Mouse (Mus musculus): ENCODE measurements around the gene Col13a1.

The Col13a1 gene

DNA sequence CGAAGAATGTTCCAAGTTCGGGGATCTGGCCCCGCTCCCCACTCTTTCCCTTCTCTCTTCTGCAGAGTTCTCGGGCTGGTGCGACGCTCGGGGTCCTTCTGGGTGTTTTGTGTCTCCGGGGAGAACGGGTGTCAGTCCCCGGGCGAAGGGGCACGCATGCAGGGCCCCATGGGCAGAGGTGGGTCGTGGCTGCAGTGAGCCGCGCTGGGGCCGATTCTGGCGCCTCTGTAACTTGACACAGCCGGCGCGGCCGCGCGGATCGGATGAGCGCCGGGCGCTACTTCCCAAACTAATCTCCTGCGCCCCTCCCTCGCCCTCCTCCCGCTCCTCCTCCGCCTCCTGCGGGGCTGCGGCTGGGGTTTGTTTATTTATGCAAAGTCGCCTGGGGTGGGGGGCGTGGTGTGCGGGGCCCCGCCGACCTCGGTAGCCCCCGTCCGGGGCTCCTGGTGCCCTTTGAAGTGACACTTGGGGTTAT is at the start of gene Col13a1:
Gene Col13a1, minus strand, starts transcription at position 243 of the 475 bp plus-strand sequence.
- DNase-seq (ENCODE audit: low spot score), result no peak

DNA sequence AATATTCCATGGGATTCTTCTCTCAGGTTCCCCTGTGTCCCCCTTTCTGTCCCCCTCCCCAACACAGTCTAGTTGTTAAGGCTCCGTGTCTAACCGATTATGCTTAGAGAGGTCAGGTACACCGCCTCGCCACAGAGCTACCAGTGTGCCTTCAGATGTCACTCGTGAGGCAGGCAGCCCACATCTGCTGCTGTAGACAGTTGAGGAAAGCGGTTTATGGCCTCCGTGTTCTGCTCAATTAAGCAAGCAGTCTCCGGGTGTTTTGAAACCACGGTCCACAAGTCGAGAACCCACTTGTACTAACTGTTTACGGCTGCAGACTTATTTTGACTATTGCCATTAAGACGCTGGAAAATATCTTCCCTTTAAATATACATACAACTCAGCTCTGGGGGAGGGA is 48.8 kb upstream of the Col13a1 start:
- DNase-seq (ENCODE audit: low spot score), result no peak

DNA sequence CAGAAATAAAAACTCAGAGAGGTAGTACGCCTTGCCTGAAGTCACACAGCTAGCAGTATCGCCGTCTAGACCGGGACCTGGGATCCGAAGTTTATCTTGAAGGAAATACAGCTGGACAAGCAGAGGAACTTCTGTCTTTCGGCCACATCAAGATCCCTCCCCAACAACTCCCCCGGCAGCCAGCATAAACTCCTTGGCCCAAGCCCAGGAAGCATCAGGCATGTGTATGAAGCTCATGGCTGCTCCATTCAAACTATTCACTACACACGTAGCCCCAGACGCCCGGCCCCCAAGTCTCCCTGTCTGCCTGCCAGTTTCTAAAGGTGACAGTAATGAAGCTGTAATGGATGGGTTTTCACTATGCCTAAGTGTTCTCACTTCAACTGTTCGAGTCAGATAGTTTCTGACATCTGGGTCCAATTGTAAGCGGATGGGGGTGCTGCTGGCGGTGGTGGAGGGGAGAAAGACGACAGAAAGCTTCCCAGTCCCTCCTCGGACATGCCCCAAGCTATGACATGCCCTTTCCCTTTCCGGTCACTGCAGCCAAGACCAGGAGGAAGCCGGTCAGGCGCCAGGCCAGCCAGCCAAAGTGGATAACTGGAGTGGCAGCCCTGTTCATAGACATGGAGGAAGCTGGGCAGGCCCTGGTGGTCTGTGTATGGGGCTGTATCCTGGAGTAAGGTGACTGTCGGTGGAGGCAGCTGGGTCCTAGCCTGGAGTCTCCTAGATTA is 45.1 kb upstream of the Col13a1 start:
- no peak for DNase-seq (ENCODE audit: low spot score)

DNA sequence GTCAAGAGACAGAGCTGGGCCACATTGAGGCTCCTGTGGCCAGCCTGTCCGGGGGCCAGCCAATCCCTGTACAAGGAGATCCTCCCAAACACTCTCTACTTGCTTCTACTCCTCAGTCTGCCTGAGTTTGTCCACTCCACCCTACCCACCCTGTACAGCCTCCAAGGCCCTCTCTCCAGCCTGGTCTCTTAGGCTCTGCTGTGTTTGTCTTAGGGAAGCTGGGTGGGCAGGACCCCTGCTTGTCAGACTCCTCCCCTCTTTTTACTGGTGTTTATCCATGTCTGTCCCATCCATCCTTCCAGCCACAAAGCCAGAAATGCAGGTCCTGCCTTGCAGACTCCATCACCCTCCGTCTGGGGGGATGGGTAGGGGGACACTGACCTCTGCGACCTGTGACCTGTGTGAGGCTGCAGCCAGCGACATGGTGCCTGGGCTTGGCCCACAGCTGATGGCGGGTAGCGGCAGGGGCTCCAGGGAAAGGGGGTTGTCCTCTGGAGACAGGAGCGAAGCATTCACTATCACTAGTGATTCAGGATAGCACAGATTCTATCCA is 41.2 kb upstream of the Col13a1 start:
- DNase-seq (ENCODE audit: low spot score), result no peak

DNA sequence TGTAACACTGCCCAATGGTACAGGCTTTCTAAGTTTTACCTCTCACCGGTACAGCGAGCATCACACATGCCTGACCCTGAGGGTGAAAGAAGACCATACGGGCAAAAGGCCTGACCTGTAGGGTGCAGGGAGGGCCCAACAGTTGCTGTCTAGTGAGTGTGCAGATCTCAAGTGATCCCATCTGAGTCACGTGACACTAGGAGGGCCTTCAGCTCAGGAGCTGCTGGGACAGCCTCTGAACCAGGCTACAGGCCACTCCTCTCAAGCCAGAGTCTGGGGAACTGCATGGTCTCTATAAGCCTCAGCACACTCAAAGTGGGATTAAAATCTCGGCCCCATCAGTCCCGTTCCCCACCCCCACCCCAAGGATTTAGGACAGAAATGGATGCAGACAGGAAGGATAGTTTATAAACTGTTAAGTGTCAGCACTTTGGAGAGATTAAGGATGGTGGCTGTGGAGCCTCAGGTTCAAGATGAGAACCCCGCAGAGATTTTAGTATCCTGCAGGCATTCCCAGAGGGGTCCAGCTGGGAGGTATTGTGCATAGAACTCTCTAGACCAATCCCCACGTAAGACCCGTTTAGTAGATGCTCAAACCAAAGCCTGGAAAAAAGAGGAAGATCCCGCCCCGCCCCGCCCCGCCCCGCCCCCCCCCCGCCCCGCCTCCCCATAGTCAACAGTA is 40.6 kb upstream of the Col13a1 start:
- DNase-seq (ENCODE audit: low spot score), result no peak

DNA sequence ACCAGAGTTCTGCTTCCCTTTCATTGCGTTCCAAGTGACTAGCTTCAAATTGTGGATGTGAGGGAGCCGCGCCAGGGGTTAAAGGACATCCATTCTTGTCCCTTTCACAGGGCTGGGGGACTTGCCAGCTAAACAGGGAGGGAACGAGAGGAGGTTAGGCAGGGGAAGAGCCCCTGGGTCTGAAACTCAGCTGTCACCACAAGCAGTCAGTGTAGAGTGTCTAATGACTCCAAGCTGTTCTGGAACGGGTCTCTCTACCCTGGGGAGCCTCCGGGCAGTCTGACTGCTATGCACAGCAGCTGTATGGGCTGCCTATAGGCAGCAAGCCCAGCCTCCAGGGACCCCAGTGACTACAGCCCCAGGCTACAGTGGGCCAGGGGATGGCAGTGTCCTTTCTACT is 38.0 kb upstream of the Col13a1 start:
- DNase-seq (ENCODE audit: low spot score), result no peak

DNA sequence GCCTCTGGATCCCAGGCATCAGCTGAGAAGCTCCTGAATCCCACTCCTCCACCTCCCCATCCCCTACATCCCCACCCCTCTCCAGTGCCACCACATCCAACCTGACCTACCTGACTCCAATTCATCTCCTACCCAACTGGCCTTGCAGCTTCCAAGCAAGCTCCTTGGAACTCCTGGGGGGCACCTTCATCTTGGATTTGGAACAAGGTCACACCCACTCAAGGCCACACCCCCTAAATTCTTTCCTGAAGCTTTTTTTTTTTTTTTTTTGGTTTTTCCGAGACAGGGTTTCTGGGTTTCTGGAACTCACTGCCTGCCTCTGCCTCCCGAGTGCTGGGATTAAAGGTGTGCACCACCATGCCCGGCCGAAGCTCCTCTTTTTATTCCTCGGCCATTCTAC is 34.3 kb upstream of the Col13a1 start:
- DNase-seq (ENCODE audit: low spot score), result no peak

DNA sequence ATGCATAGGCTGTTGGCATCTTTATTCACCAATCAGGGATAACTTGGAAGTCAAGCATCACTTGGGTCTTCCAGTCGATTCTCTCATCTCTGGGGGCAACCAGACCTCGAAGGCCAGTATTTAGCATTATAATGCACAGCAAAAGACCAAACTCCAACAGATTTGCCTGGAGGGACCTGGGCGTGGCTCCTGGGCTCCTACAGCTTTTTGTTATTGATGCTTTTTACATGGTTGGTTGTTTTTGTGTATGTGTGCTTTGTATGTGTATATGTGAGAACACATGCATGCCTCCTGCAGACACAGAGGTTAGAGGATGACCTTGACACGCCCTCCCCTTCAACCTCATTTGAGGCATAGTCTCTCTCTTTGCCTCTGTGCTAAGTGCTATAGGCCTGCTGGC is 33.5 kb upstream of the Col13a1 start:
- no peak for DNase-seq (ENCODE audit: low spot score)

DNA sequence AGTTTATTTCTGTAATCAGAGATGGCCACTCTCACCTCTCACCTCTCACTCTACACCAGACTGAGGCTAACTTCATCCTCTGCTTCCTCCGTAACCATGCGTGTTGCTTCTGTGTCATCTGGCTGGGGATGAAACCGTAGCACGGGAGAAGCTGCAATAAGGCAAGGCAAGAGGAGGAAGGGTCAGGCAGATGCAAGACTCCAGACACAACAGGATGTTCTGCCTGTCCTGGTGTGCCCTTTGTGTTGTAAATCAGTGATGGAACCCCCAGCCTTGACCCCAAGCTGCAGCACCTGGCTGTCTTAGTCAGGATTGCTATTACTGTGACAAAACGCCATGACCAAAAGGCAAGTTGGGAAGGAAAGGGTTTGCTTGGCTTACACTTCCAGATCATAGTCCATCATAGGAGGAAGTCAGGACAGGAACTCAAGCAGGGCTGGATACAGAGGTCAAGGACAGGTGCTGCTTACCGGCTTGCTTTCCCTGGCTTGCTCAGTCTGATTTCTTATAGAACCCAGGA is 31.1 kb upstream of the Col13a1 start:
- no peak for DNase-seq (ENCODE audit: low spot score)

DNA sequence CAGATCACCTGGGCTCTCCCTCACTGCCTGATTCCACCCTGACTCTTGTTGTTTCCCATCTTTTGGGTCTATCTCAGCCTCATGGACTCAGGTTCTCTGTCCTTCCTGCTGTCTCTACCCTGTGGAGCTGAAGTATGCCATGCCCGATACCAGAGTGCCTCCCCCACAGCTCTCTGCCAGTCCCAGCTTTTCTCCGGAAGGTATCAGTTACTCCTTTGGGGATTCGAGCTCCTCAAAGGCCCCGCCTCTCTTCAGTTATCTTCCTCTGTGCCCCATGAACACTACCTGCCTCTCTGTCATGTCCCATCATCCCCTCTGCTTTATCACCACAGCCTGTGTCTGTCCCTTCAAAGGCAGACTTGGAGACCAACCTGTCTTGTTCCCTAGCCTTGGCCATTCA is 29.1 kb upstream of the Col13a1 start:
- DNase-seq (ENCODE audit: low spot score), result no peak

DNA sequence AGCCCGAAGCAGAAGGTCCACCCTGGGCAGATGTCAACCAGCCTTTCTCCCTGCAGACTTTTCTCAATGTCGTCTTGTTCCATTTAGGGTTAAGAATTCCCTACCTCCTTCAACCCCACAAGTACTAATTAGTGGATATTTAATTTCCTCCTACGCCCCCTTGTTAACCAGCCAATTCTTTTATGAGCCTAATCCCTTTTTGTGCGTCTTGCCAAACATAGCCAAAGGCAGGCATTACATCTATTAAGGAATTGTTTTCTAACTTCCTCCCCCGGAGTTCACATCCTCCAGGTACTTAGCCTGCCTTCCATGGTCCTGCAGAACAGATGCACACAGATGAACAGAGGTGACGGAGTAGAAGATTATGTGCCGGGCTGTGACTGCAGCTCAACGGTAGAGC is 27.5 kb upstream of the Col13a1 start:
- DNase-seq (ENCODE audit: low spot score), result no peak

DNA sequence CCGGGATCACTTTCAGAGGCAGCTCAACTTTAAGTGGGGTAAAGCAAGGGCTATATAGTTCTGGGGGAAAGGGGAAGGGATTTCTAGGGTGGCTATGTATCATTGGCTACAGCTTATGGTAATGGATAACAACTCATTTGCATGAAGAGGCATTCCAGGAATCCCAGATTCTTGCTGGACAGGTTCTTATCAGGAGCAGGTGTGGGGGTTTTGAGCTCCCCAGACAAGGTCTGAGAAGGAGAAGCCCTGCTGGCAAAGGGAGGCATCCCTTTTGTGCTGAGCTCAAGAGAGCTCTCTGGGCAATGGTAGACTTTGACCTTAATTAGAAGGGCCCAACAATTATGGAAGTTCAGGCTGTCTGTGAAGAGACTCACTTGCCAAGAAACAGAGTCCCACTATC is 21.3 kb upstream of the Col13a1 start:
- no peak for DNase-seq (ENCODE audit: low spot score)

DNA sequence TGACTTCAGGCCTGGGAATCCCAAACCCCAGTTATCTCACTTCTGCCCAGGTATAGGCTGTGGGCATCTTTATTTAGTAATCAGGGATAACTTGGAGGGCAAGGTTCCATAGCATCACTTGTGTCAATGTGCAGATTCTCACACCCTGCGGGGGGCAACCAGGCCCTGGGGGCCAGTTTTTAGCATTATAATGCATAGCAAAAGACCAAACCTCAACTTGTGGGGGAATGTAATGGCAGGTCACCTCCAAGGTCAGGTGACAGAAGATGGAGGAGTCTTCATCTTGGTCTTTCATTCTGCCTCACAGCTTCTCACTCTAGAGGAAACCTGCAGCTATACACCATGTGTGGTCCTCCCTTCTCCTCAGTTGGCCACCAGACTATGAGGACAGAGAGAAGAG is 20.9 kb upstream of the Col13a1 start:
- no peak for DNase-seq (ENCODE audit: low spot score)

DNA sequence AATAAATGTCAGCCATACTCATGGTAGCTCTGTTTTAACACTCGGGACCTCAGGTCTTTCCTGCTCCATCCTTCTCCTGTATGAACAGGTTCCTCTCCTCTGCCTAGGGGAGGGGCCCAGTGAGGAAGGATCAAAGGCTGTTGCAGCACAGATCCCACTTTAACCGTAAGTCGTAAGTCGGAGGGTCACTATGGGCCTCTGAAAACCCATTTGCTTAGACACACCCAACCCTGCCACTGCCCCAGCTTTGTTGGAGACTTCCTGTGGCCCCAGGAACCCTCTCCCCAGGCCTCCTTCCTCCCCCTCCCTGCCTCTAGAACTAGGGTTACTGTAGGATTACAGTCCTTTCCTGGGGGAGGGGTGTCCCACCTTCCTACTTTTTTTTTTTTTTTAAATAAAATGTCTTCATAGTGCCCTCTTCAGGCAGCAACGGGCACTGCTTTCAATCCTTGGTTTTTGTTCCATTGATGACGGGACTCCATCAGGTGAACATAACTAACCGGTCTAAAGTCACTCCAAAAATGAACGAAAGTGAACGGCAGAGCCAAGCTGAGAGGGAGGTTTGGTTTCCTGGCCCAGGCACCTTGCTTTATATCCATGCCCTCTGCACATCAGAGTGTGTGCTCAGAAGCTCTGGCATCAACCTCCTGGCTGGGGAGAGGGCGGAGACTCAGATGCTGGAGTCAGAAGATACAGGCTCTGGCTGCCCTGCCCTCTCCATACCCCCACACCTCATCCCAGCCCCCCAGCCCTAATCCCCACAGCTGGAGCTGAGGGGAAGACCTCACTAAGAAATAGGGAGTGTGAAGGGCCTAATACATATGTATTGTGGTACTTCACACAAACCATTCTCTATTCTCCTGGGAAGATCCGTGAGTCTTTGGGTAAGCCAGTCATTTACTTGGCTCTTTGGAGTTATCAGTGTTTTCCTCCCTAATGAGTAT is 12.8 kb upstream of the Col13a1 start:
- no peak for DNase-seq (ENCODE audit: low spot score)

DNA sequence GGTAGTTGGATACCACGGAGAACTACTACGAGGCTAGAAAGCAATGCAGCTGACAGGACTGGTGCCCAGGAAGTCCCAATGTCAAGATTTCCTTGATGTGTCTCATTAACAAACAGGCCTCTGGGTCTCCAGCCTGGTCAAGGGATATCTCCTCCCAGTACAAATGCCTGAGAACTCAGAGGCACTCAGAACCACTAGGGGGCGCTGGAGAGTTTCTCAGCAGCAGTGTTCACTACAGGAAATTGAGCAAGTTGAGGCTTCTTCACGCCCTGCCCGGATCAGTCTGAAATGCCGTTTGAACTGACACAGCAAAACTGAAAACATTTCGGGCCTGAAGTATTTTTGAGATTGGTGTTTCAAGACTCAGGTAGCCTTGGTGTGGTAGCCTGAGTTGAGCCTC is 1.5 kb upstream of the Col13a1 start:
- DNase-seq (ENCODE audit: low spot score), result peak; percentile 97

DNA sequence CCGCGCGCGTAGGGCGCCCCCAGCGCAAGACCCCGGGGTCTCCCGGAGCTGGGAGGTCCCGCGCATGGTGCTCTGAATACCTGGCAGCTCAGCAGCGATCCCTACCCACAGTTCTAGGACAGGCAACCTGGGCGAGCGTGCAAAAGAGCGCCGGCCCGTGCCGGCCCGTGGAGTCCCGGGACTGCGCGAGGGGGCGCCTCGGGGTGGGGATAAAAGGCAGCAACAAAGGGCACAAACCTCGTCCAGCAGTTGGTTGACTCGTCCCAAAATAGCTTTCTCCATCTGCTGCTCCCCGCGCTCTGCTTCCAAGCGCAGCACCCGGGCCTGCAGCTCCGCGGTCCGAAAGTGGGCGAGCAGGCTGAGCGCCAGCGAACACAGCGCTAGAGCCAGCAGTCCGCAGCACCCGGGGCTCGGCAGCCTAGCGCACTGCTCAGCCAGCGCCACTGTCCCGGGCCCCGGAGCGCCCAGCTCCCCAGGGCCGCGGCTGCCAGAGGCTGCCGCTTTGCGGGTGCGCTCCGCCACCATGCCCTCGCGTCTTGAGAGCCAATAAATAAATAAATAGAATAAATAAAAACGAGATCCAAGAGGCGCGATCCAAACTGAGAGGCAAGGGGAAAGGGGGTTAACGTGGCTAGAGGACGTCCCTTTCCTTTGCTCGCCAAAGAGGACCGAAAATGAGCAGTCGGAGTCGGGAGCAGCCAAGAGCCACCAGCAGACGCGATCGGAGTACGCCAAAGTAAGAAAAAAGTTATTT is 619 bp downstream of the Col13a1 start:
- peak; percentile 28 for DNase-seq (ENCODE audit: low spot score)

DNA sequence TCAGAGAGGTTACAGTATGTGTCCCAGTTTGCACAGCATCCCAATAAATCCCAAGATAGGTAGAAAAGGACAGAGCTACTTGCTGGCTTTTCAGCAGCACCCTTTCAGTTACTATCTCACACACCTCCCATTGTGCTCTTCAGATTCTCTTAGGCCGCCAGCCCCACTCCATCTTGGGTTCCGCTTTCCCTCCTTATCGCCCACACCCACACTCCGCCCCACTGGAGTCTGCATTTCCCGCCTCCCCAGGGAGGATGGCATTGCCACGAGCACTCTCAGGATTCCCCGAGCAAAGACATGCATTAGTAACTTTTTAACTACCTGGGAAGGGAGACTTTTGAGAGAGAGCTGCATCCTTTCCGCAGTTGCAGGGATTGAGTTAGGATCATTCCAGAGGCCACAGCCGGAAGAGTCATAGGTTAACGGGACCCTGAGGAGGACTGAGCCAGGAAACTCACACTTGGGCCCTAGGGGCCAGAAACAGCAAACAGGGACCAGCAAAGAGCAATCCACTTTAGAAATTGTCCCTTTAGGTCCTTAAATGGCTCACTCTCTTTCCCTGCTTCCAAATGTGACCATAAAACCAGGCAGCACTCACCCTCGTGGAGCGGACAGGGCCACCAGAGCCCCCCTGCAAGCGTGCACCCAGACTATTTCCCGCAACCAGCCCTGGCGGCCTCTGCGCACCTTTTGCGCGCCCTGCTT is 1.4 kb downstream of the Col13a1 start:
- DNase-seq (ENCODE audit: low spot score), result no peak

DNA sequence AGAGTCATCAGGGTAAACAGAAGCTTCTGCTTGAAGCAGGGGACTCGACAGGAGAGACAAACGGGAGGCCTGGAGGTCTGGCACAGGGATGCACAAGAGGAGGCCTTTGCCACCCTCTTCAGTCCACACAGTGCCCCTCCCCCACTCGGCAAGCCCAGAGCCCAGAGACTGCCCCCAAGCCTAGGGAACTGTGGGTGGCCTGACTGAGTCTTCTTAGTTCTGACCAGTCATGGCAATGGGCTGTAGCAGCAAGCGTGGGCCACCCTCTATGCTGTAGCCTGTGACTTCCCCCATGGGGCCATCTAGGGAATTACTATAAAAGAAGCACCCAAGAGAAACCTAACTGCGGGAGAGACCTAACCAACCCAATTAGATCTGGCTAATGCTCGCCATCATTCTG is 1.9 kb downstream of the Col13a1 start:
- no peak for DNase-seq (ENCODE audit: low spot score)

DNA sequence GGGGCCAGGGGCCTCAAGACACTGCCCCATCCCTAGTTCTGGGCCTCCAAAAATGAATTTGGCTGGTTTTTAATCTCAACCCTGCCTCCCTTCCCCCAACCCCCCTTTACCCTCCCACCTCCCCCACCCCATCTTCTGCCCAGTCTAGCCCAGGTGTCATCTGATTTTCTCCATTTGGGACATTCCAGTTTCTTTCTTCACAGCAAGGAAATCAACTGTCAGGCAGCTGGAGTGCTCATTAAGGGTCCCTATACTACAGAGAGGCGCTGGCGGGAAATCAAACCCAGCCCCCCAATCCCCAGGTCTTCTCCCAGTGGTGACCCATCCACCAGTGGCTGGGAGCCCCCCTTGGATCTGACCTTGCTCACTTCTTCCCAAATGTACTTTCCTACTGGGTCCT is 4.3 kb downstream of the Col13a1 start:
- DNase-seq (ENCODE audit: low spot score), result no peak

DNA sequence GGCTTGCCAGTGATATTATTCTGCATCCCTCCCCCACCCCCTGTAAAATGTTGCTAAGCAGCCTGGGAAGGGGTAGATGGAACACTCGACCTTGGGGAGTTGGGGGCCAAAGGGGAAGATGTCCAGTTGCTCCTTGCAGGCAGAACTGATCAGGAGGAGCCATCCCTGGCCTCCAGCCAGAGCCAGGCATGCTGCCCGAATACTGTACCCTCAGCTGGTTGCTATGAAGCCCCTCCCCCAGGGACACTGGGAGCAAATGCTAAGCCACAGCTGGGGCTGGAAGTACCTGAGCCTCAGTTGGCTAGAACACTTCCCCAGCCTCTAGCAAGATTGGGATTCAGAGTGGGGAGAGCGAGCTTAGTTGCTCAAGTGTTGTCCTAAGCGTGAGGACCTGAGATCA is 6.9 kb downstream of the Col13a1 start:
- DNase-seq (ENCODE audit: low spot score), result no peak
